Comparison of ENCODE assay signal across 12 mouse cellular contexts in the genomic region with DNA sequence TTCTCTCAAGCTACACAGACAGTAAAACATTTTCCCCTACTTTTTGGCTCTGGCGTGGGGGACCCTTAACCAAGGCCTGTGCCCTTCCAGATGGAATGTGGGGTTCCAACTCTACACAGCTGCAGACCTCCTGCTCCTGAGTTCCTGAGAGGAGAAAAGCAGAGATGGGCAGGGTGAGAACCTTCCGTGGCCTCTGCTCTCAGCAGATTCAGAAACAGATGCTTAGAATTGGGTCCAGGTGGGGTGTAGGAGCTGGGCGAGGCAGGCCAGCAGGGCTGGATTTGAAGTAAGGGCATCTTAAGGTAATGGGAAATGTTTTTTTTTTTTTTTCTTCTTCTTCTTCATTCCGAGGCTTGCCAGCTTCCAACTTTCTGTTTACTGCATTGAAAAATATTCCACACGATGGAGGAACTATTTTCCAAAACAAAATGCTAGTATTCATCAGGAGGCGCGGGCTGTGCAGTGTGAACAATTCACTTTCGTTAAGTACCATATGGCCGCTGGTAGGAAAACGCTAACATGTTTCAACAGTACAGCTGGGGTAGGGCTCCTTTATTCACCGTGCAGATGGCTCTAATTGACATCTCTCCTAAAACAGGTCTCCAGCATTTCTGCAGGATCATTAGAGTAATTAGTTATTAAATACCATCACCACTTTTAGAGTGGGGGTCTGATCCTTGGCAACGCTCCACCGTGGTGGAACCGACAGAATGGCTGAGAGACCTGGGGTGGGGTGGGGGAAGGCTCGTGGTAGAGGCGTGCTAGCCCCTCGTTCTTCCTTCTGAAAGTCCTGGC.
DNase-seq lines count a peak whose midpoint lies in the region; ATAC-seq lines count a peak whose summit lies in the region.
"Had no signal": no experiment of that assay in that cellular context is flagged by ENCODE, and none has a peak within 500 bp of the region (broad histone marks: within the 10 kb centered on the region; RNA-seq: fewer than 3 reads in every experiment).

No protein-coding gene starts in this region.

- H3K9ac ChIP-seq in embryonic facial prominence, embryonic 14.5 days (ENCODE audit: low read depth, low read length): 0 out of 2 replicates have a peak overlapping the region, but pooled peaks have one; percentile 9
- no peak overlapping the region for H3K9ac ChIP-seq in hindbrain, embryonic 13.5 days
- no peak overlapping the region for H3K9ac ChIP-seq in limb, embryonic 12.5 days (replicated peaks)

- H3K4me1 ChIP-seq in embryonic facial prominence, embryonic 10.5 days: peaks cover 49% of the 10 kb centered on the region
- peaks cover 26% of the 10 kb centered on the region for H3K4me1 ChIP-seq in embryonic facial prominence, embryonic 14.5 days (ENCODE audit: control insufficient read depth, insufficient read depth, low read length)
- peaks cover 65% of the 10 kb centered on the region for H3K4me1 ChIP-seq in hindbrain, embryonic 13.5 days (replicated peaks)
- H3K4me1 ChIP-seq in limb, embryonic 12.5 days (replicated peaks): peaks cover 51% of the 10 kb centered on the region

- no peaks in the 10 kb centered on the region for H3K36me3 ChIP-seq in embryonic facial prominence, embryonic 10.5 days (replicated peaks)
- H3K36me3 ChIP-seq in embryonic facial prominence, embryonic 14.5 days (ENCODE audit: control insufficient read depth, insufficient read depth, low read length): no peaks in the 10 kb centered on the region
- H3K36me3 ChIP-seq in hindbrain, embryonic 13.5 days: no peaks in the 10 kb centered on the region
- H3K36me3 ChIP-seq in limb, embryonic 12.5 days: no peaks in the 10 kb centered on the region

- peak; percentile 64 for DNase-seq in embryonic facial prominence, embryonic 10.5 days (ENCODE audit: low spot score)
- DNase-seq in embryonic facial prominence, embryonic 14.5 days (ENCODE audit: low spot score): peak; percentile 71
- no peak for DNase-seq in adipocyte (ENCODE audit: low spot score)
- no peak for DNase-seq in urinary bladder, postnatal 10 days (ENCODE audit: low spot score)
- DNase-seq in spleen, postnatal 4 days (ENCODE audit: low spot score in 2 of 2): no peak
- DNase-seq: heart, postnatal 4 days; kidney, postnatal 36 days; right cerebral cortex, postnatal 14 days had no signal

- H3K4me3 ChIP-seq in embryonic facial prominence, embryonic 10.5 days: no peak overlapping the region
- H3K4me3 ChIP-seq in embryonic facial prominence, embryonic 14.5 days (ENCODE audit: low read depth, low read length): no peak overlapping the region
- H3K4me3 ChIP-seq in hindbrain, embryonic 13.5 days: no peak overlapping the region
- no peak overlapping the region for H3K4me3 ChIP-seq in limb, embryonic 12.5 days (replicated peaks)
- H3K4me3 ChIP-seq: erythroblast, embryonic 14.5 days had no signal

- H3K4me2 ChIP-seq in embryonic facial prominence, embryonic 14.5 days (ENCODE audit: low read depth, low read length): peak overlapping the region; percentile 5; the same call in 1 of the 2 replicates
- H3K4me2 ChIP-seq in hindbrain, embryonic 13.5 days: no peak overlapping the region
- H3K4me2 ChIP-seq in limb, embryonic 12.5 days: no peak overlapping the region
- H3K4me2 ChIP-seq: liver, embryonic 11.5 days had no signal

- ATAC-seq in embryonic facial prominence, embryonic 14.5 days (ENCODE audit: low read depth): no peak
- peak; percentile 50; the same call in 1 of the 2 replicates for ATAC-seq in hindbrain, embryonic 13.5 days (ENCODE audit: low FRiP score)
- no peak for ATAC-seq in limb, embryonic 12.5 days (ENCODE audit: insufficient number of reproducible peaks, insufficient read depth, low FRiP score, low TSS enrichment, low read depth)

- H3K27ac ChIP-seq in embryonic facial prominence, embryonic 10.5 days (replicated peaks): peak overlapping the region; percentile 16; the same call in 1 of the 2 replicates
- H3K27ac ChIP-seq in embryonic facial prominence, embryonic 14.5 days (replicated peaks; ENCODE audit: low read depth, low read length): no peak overlapping the region; the same call in 1 of the 2 replicates
- peak overlapping the region; percentile 66 for H3K27ac ChIP-seq in hindbrain, embryonic 13.5 days
- H3K27ac ChIP-seq in limb, embryonic 12.5 days: peak overlapping the region; percentile 69

- no peaks in the 10 kb centered on the region for H3K27me3 ChIP-seq in embryonic facial prominence, embryonic 10.5 days (replicated peaks; ENCODE audit: low read depth, poor library complexity, severe bottlenecking)
- H3K27me3 ChIP-seq in embryonic facial prominence, embryonic 14.5 days (replicated peaks; ENCODE audit: control insufficient read depth, insufficient read depth, low read length): no peaks in the 10 kb centered on the region
- no peaks in the 10 kb centered on the region for H3K27me3 ChIP-seq in hindbrain, embryonic 13.5 days
- no peaks in the 10 kb centered on the region for H3K27me3 ChIP-seq in limb, embryonic 12.5 days

- no peaks in the 10 kb centered on the region for H3K9me3 ChIP-seq in embryonic facial prominence, embryonic 10.5 days
- no peaks in the 10 kb centered on the region for H3K9me3 ChIP-seq in embryonic facial prominence, embryonic 14.5 days (ENCODE audit: control insufficient read depth, low read length)
- H3K9me3 ChIP-seq in hindbrain, embryonic 13.5 days: no peaks in the 10 kb centered on the region
- no peaks in the 10 kb centered on the region for H3K9me3 ChIP-seq in limb, embryonic 12.5 days

- WGBS in embryonic facial prominence, embryonic 10.5 days: 55% methylated on average over 17 of the region's 17 CpGs
- WGBS in embryonic facial prominence, embryonic 14.5 days: 44% methylated on average over 17 of the region's 17 CpGs
- 48% methylated on average over 17 of the region's 17 CpGs for WGBS in hindbrain, embryonic 13.5 days
- WGBS in limb, embryonic 12.5 days: 24% methylated on average over 17 of the region's 17 CpGs

Comparison
In these comparisons a context has a peak if more than half of its experiments do, and no peak if none do; other contexts are left out.
1. DNase-seq: peak in embryonic facial prominence, embryonic 10.5 days (single experiment) and embryonic facial prominence, embryonic 14.5 days (single experiment); none in adipocyte (single experiment), urinary bladder, postnatal 10 days (single experiment) and spleen, postnatal 4 days (0 of 2).